Mouse (Mus musculus): Measurements from ENCODE around the gene 4931422A03Rik. TPM values are rescaled to one million over a fixed set of nuclear protein-coding genes. Genes with fewer than 3 reads are reported as not detected.
A peak's percentile ranks its signal among the peaks of the same experiment; 100 is the strongest.
"Not testable (repeated sequence)": the region's sequence is repeated elsewhere in the genome, so short reads cannot be mapped to it uniquely, and the experiment has no call there.

The 4931422A03Rik gene
- not detected for total RNA-seq (2022)

- peak; percentile 11 to 31 for DNase-seq (ENCODE audit: low spot score in 2 of 2)
Observed at GRCm38 (mm10) chr2:104028139-104028723, at the start of gene 4931422A03Rik. Gene 4931422A03Rik (minus strand): TSS chr2:104028361.

GRCm38 (mm10) chr2:104069704-104070185 lies 41.6 kb upstream of the 4931422A03Rik start, which contains the start of gene Cd59b:
Gene Cd59b (plus strand): TSS chr2:104069849.
- peak; percentile 15 to 30 for DNase-seq (ENCODE audit: low spot score in 2 of 2)

GRCm38 (mm10) chr2:104068450-104068849 lies 40.3 kb upstream of the 4931422A03Rik start, which contains the start of gene Gm10799:
Gene Gm10799 (minus strand): TSS chr2:104068550.
- not testable (repeated sequence) for DNase-seq (ENCODE audit: low spot score in 2 of 2)

- DNase-seq (ENCODE audit: low spot score in 2 of 2), result not testable (repeated sequence)
Observed at GRCm38 (mm10) chr2:104065526-104065925, 37.4 kb upstream of the 4931422A03Rik start, which contains the start of gene Gm10912. Gene Gm10912 (plus strand): TSS chr2:104065826.

- DNase-seq (ENCODE audit: low spot score in 2 of 2), result no peak
Observed at GRCm38 (mm10) chr2:104064152-104064551, 36.0 kb upstream of the 4931422A03Rik start.

DNA sequence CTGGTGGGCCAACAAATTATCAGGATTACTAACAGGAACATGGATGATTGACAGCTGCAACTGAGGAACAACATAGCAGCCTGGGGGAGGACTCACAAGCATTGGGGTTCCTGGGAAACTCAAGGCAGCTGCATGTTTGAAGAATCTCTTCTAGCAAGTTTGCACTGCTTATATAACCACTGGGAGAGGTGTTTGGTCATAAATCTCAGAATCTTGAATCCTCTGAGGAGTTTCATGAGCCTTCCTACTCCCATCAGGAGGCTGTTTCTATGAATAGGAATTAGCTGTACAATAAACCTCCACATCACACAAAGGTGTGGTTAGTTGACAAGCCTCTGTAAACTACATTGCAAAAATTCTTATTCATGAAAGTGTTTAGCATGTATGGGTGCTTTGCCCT lies 34.5 kb upstream of the 4931422A03Rik start:
- DNase-seq (ENCODE audit: low spot score in 2 of 2), result no peak

DNA sequence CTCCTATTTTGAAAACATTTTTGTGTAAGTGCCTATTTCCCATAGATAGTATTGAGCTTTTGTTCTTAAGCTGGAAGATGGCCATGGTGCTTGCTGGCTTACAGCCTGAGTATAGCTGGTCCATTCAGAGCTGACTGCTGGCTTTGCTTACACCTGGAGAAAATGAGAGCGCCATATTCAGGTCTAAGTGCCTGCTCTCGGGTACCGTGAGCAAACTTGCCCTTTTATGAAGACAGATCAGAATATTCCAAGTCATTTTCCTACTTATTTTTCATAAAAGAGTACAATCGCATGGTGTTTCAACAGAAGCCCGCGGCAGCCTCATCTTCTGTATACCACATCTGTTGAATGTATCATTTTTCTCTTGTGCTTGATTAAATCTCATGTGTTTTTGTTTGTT lies 32.8 kb upstream of the 4931422A03Rik start:
- DNase-seq (ENCODE audit: low spot score in 2 of 2), result no peak

GRCm38 (mm10) chr2:104059786-104060185 lies 31.6 kb upstream of the 4931422A03Rik start:
- no peak for DNase-seq (ENCODE audit: low spot score in 2 of 2)

DNA sequence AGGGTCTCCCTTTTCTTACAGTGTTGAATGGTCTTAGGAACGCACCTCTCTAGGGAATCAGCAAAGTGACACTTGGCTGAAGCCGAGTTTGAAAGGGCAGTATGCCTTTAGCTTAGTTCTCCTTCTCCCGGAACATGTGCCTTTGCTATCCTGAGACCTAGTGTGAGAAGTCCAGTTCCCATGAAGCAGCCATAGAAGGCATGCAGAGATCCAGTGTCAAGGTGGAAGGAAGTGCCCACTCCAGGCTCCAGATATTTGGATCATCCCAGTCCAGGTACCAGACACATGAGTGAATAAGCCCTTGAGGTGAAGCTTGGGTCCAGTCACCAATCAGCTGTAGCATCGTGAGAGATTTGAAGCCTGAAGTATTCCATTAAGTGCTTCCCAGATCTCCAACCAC lies 30.8 kb upstream of the 4931422A03Rik start:
- DNase-seq (ENCODE audit: low spot score in 2 of 2), result no peak

GRCm38 (mm10) chr2:104058381-104058780 lies 30.2 kb upstream of the 4931422A03Rik start:
- no peak for DNase-seq (ENCODE audit: low spot score in 2 of 2)

DNA sequence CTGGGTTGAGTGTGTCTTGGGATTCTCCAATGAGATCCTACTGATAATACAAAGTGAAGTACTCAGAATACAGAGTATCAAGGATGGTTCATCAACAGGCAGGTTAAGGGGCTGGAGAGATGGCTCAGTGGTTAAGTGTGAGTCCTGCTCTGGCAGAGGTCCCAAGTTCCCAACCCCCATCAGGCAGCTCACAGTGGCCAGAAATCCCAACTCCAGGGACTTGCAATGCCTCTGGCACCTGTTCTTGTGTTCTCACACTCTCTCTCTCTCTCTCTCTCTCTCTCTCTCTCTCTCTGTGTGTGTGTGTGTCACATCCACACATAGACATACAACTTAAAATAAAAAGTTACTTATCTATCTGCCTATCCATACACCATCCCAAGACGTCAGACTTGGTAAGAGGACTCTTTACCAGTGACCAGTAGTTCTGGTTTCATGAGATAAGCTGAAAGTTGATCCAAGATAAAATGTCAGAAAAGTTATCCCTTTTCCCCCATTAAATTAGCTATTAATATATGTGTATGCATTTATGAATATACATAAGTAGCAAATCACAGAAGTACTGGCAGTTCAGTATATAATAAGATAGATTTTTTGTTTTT lies 16.4 kb upstream of the 4931422A03Rik start:
- peak in 1 of 2 experiments; percentile 34 for DNase-seq (ENCODE audit: low spot score in 2 of 2)

- DNase-seq (ENCODE audit: low spot score in 2 of 2), result no peak
Observed at GRCm38 (mm10) chr2:104043624-104044478, 15.7 kb upstream of the 4931422A03Rik start.

DNA sequence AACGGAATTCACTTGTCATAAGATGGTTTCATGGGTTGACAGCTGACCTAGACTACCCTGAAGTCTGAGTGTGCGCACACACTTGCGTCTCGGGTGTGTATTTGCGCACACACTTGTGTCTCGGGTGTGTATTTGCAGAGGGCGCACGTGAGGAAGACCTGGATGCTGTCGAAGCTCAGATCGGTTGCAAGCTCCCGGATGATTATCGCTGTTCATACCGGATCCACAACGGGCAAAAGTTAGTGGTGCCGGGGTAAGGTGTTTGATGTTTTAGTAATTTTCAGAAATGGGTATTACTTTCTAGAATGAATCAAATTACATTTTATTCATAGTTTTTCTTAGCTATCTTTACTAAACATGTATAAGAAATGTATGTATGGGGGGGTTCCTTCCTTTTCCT lies 14.6 kb upstream of the 4931422A03Rik start:
- no peak for DNase-seq (ENCODE audit: low spot score in 2 of 2)

- DNase-seq (ENCODE audit: low spot score in 2 of 2), result no peak
Observed at GRCm38 (mm10) chr2:104041632-104042031, 13.5 kb upstream of the 4931422A03Rik start.

DNA sequence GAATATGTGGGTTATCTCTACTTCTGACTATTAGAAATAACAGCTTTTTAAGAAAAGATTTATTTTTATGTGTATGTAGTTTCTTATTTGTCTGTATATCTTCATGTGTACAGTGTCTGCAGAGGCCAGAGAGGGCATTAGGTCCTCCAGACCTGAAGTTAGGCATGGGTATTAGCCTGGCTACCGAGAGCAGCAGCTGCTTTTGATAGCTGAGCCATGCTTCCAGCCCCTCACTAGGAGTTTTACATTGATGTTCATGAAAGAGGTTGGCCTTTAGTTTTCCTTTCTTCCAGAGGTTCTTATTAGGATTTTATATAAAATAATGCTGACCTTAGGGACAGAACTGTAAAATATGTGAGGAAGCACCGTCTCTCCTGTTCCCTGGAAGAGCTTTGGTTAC lies 10.1 kb upstream of the 4931422A03Rik start:
- DNase-seq (ENCODE audit: low spot score in 2 of 2), result no peak

DNA sequence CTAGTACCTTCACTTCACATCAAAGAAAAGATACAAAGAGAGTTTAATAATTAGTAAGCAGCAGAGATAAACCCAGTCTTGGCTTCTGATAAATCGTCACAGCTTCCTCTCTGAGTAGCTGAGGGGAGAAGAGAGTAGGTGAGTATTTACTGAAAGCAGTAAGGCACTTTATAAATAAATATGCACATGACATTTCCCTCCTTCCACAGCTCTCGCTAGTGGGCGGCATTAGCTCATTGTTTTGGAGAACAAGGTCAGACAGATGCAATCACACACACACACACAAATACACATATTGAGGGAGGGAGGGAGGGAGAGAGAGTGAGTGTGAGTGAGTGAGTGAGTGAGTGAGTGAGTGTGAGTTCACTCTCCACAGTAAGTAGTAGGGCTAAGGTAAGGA lies 8.2 kb upstream of the 4931422A03Rik start:
- DNase-seq (ENCODE audit: low spot score in 2 of 2), result no peak

DNA sequence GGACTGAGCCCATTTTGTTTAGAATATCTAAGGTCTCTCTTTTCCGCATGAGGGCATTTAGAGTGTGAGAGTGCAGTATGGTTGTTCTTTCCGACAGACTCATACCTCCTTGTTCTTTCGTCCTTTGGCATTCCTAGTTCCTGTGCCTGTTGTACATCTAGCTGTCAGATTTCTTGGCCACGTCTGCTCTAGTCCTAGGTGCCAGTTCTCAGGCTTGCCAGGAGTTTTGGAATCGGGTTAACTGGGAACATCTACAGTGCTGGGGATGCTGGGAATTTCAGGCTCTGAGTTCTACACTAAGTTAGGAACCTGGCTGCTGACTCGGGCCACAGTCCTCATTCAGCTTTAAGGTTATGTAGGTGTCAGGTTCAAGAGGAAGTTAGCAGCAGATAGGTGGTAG lies 7.4 kb upstream of the 4931422A03Rik start:
- peak; percentile 9 to 30 for DNase-seq (ENCODE audit: low spot score in 2 of 2)

GRCm38 (mm10) chr2:104034832-104035472 lies 6.8 kb upstream of the 4931422A03Rik start:
- DNase-seq (ENCODE audit: low spot score in 2 of 2), result peak; percentile 27 to 38

- DNase-seq (ENCODE audit: low spot score in 2 of 2), result no peak
Observed at GRCm38 (mm10) chr2:104032056-104032455, 3.9 kb upstream of the 4931422A03Rik start.

DNA sequence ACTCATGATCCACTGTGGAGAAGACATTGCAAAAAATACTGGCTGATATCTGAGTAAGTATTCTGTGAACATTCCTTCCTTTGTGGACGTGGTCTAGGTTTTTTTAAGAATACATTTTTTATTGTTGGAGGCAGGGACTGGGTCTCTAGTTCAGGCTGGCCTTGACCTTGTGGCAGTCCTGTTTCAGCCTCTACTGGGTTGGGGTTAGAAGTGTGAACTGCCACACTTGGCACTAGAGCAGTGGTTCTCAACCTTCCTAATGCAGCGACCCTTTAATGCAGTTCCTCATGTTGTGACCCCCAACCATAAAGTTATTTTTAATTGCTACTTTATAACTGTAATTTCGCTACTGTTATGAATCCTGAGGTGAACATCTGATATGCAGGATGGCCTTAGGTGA lies 2.2 kb upstream of the 4931422A03Rik start:
- no peak for DNase-seq (ENCODE audit: low spot score in 2 of 2)

GRCm38 (mm10) chr2:104029074-104029473 lies 913 bp upstream of the 4931422A03Rik start:
- no peak for DNase-seq (ENCODE audit: low spot score in 2 of 2)

All from gastrocnemius, adult 8-10 months (tissue).